Mouse (Mus musculus): ENCODE results near the gene H2afy2. TPM values are rescaled to one million over a fixed set of nuclear protein-coding genes. Genes with fewer than 3 reads are reported as not detected.

H2afy2 gene
- polyA plus RNA-seq (2021): 33.1 TPM

DNA sequence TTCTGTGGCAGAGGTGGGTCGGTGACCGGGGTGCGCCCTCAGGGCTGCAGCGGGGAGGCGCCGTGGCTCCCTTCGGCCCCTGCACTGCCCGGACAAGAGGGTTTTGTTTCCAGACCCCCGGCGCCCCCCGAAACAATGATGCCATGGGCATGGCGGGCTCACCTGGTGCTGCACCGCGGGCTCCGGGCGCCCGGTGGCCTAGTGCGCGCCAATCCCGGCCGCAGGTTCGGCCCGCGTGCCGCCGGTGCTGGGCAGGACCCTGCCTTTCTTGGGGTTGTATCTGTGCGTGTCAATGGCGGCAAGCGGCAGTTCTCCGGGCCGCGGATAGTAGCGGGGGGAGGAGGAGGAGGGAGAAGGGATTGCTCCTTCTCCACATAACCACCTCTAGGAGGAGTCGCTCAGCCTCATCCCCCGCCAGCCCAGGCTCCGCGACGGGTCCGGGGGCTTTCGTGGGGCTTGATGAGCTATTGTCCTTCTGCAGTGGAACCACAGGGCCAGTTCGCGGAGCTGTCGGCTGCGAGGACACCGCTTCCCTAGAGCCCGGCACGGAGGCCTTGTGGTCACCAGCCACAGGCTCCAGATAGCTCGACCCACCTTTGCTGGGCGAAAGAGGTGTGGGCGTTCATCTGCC is at the start of gene H2afy2:
H2afy2 (minus strand) TSS at position 527 of the 631 bp plus-strand sequence.
- in situ Hi-C loops (cut with MboI; ENCODE audit: low pct_unique_long_range_greater_than_20kb): no loop called here
- DNase-seq (ENCODE audit: low read depth, low spot score) (no peak), ATAC-seq (peak; percentile 61)
- TF ChIP-seq CTCF (IDR thresholded peaks at IDR 0.05): no peak
- ChIA-PET CTCF (interaction anchor here (0.9 to 1.7 kb wide), 2 partner anchors 25 to 39 kb away, joined by 3 to 8 read pairs; no protein-coding TSS in a partner anchor), POLR2A (no interaction called here)
- no peaks in the 10 kb centered on the region for H3K27me3 ChIP-seq

DNA sequence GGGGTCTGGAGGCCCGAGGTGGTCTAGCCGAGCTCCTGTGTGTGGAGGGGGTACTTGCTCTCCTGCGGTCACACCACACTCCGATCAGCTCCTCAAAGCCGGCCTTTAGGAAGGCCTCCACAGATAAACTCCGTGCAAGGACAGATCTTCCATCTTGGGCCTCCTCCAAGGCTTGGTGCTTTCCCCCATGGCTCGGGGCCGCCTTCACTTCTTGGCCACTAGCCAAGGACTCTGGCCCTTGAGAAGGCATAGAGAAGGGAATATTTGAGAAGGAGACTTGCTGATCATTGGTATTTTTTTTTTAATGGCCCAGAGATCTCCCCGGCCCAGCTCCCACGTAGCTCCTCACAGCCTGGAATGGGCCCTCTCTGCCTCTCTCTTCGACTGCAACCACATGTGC is 48.8 kb upstream of the H2afy2 start:
- no peak for TF ChIP-seq CTCF (IDR thresholded peaks at IDR 0.05)
- ChIA-PET CTCF (no interaction called here), POLR2A (no interaction called here)
- H3K27me3 ChIP-seq: peaks cover 6% of the 10 kb centered on the region
- in situ Hi-C loops (cut with MboI; ENCODE audit: low pct_unique_long_range_greater_than_20kb): no loop called here
- ATAC-seq (no peak), DNase-seq (ENCODE audit: low read depth, low spot score) (no peak)

- ChIA-PET CTCF (no interaction called here), POLR2A (no interaction called here)
- H3K27me3 ChIP-seq: peaks cover 6% of the 10 kb centered on the region
- TF ChIP-seq CTCF (IDR thresholded peaks at IDR 0.05): no peak
- in situ Hi-C loops (cut with MboI; ENCODE audit: low pct_unique_long_range_greater_than_20kb): no loop called here
- ATAC-seq: no peak
- no peak for DNase-seq (ENCODE audit: low read depth, low spot score)
These were observed 47.8 kb upstream of the H2afy2 start for GRCm38 (mm10) chr10:61831741-61832140.

DNA sequence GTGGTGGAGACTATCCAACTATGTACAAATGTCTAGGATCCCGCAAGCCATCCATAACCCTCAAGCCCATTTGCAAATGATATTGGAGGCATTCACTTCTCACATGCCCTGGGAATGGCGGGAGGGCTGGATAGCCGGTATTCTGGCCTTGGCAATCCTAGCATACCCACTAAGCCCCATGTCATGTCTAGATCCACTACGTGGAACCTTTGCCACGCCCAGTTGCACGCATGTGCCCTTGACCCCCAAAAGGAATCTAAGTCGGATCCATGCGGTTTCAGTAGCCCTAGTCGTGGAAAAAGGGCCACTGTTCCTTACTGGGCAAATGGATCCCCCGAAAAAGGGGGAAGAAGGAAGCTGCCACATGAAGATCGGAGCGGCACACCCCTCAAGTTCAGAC is 47.3 kb upstream of the H2afy2 start:
- in situ Hi-C loops (cut with MboI; ENCODE audit: low pct_unique_long_range_greater_than_20kb): no loop called here
- ChIA-PET CTCF (no interaction called here), POLR2A (no interaction called here)
- ATAC-seq (no peak), DNase-seq (ENCODE audit: low read depth, low spot score) (no peak)
- peaks cover 4% of the 10 kb centered on the region for H3K27me3 ChIP-seq
- TF ChIP-seq CTCF (IDR thresholded peaks at IDR 0.05): no peak

- DNase-seq (ENCODE audit: low read depth, low spot score): no peak
- no peak for ATAC-seq
- no peak for TF ChIP-seq CTCF (IDR thresholded peaks at IDR 0.05)
- in situ Hi-C loops (cut with MboI; ENCODE audit: low pct_unique_long_range_greater_than_20kb): no loop called here
- CTCF ChIA-PET: no interaction called here
- peaks cover 4% of the 10 kb centered on the region for H3K27me3 ChIP-seq
- POLR2A ChIA-PET: no interaction called here
These were observed 46.9 kb upstream of the H2afy2 start for GRCm38 (mm10) chr10:61830817-61831216.

DNA sequence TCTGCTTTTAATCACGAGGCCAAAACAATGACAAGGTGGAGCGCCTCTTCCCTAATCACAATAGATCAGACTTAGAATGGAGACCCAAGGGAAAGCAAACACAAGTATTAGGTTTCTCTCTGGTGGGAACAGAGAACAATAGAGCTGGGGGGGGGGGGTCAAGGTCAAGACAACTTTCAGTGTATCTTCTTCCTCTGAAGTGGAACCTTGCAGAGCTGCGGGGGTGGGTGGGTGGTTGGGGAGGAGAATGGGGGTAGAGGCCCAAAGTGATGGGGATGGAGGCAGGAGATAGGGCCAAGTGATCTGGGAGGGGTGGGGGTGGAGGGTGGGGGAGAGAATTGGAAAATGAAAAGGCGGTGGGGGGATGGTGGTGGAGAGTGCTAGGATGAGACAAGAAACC is 45.1 kb upstream of the H2afy2 start:
- CTCF ChIA-PET: no interaction called here
- no peak for DNase-seq (ENCODE audit: low read depth, low spot score)
- TF ChIP-seq CTCF (IDR thresholded peaks at IDR 0.05): no peak
- POLR2A ChIA-PET: no interaction called here
- in situ Hi-C loops (cut with MboI; ENCODE audit: low pct_unique_long_range_greater_than_20kb): no loop called here
- ATAC-seq: no peak
- peaks cover 4% of the 10 kb centered on the region for H3K27me3 ChIP-seq

DNA sequence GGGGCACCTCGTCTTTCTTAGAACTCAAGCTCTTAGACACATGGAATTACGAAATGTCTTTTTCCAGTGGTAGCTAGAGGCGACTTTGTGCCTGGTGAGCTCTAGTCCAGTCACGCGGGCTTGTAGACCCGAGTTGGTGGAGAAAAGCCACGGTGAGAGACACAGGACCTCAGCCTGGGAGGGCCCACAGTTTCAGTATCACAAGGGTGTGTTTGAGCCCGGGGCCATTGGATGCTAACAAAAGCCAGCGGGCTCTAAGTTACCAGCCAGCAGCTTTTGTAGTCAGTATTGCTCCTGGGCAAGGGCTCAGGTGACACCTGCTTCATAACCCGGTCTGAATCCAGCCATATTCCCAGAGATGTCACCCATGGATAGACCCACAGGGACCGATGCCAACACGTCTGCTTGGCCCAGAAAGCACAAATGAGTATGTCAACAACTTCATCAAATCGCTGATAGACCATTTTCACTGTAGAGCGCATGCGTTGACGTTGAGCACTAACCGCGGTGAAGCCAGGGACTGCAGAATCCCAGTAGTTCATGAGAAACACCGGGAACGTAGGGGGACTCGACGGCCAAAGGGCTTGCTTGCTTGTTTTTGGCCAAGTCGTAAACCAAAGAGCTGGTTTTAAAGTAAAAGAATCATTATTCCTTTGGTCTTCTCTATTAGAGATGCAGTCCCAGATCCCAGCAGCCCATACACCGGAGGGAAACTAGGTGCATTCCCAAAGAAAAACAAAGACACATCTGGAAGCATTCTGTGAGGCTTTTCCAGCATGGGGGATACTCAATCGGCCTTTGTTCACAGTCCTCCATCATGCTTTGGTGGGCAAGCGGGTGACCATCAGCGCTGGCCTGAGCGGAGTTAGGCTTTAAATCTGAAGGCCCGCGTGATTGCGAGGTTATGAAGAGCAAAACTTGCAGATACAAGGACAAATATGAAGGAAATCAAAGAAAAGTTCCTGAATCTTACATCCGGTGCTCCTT is 44.3 kb upstream of the H2afy2 start:
- ChIA-PET POLR2A (no interaction called here), CTCF (no interaction called here)
- no peak for TF ChIP-seq CTCF (IDR thresholded peaks at IDR 0.05)
- in situ Hi-C loops (cut with MboI; ENCODE audit: low pct_unique_long_range_greater_than_20kb): no loop called here
- ATAC-seq (no peak), DNase-seq (ENCODE audit: low read depth, low spot score) (no peak)
- peaks cover 4% of the 10 kb centered on the region for H3K27me3 ChIP-seq

DNA sequence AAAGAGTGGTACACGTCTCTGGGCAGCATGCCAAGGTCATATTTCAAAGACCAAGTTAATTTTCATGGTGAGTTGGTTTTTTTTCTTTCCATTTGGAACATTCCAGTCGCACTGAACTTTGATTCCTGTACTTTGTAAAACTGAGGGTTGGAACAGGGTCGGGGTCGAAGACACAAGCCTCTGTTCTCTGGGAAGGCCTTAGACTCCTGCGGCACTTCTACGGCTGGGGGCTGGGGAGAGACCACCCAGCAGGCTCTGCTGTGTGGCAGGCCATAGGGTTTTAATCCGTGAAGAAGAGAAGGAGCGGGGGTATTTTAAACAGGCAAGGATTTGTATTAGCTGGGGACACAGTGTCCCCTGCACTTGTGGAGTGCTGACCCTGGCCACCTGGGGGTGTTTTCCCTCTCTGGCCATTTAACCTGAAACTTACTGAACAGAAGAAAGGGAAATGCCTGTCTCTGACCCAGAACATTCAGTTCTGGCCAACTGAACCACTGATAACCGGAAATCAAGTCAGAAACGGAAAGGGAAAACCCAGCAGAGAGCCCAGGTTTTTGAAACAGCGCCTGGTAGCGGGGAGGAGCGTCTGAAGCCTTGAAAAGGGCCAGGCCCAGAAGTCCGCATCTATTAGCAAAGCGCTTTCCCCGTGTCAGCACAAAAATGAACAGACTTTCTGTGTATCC is 42.9 kb upstream of the H2afy2 start:
- H3K27me3 ChIP-seq: peaks cover 4% of the 10 kb centered on the region
- CTCF ChIA-PET: no interaction called here
- ATAC-seq (no peak), DNase-seq (ENCODE audit: low read depth, low spot score) (no peak)
- in situ Hi-C loops (cut with MboI; ENCODE audit: low pct_unique_long_range_greater_than_20kb): no loop called here
- POLR2A ChIA-PET: no interaction called here
- no peak for TF ChIP-seq CTCF (IDR thresholded peaks at IDR 0.05)

DNA sequence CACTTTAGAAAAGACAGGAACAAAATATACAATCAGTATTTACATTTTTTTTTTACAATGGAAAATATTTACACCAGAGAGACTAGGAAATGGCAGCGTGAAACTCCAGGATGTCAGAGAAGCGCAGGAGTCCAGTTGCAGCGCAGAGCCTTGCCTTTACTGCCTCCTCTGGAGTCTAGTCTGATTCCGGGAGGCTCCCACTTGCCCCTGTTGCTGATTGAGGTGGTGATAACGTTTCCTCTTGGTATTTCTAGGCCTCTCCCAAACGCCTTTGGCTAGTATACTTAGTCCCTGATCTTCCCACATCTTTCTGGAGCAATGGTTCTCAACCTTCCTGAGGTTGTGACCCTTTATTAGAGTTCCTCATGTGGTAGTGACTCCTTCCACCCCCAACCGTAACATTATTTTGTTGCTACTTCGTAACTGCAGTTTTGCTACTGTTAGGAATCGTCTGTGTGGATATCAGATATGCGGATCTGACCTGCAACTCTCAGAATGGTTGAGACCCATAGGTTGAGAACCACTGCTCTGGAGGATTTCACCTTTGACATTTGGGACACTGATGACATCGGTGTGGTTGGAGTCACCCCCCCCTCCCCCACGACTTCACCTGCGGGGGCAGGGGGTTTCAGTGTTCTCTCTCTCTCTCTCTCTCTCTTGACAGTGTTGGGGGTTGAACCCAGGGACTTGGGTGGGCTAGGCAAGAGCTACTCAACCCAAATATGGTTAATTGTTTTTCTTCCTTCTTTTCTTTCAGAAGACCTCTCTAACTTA is 42.2 kb upstream of the H2afy2 start:
- in situ Hi-C loops (cut with MboI; ENCODE audit: low pct_unique_long_range_greater_than_20kb): no loop called here
- no peak for TF ChIP-seq CTCF (IDR thresholded peaks at IDR 0.05)
- peaks cover 7% of the 10 kb centered on the region for H3K27me3 ChIP-seq
- ChIA-PET POLR2A (no interaction called here), CTCF (no interaction called here)
- ATAC-seq: no peak
- no peak for DNase-seq (ENCODE audit: low read depth, low spot score)

DNA sequence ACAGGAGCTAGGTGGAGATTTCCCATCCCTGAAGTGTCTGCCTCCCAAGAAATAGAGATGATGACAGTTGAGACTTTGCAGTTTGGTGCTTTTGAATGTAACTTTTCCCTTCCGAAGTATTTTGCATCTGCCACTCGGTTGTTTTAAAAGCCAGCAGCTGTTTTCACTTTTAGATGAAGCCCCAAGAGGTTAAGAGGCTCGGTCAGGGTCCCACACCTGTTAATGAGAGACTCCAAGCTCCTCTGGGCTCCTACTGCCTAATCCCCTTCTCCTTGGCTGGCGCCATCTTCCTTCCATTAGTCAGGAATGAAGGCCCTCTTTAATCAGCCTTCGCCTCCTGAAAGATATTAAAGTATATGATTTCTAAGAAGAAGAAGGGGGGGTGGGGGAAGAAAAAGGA is 41.6 kb upstream of the H2afy2 start:
- CTCF ChIA-PET: no interaction called here
- peaks cover 7% of the 10 kb centered on the region for H3K27me3 ChIP-seq

More for the DNA sequence above, 41.6 kb upstream of the H2afy2 start:
- DNase-seq (ENCODE audit: low read depth, low spot score) (no peak), ATAC-seq (no peak)
- in situ Hi-C loops (cut with MboI; ENCODE audit: low pct_unique_long_range_greater_than_20kb): no loop called here
- POLR2A ChIA-PET: interaction anchor here (0.6 kb wide), 1 partner anchor 39 kb away, joined by 3 read pairs; no protein-coding TSS in a partner anchor
- no peak for TF ChIP-seq CTCF (IDR thresholded peaks at IDR 0.05)
